Mouse (Mus musculus) forebrain, embryonic 11.5 days (tissue): ENCODE measurements around the gene Gm3147. TPM values are rescaled to one million over a fixed set of nuclear protein-coding genes. Genes with fewer than 3 reads are reported as not detected.
"Not testable (repeated sequence)": the region's sequence is repeated elsewhere in the genome, so short reads cannot be mapped to it uniquely, and the experiment has no call there.

Source experiments
- ATAC-seq: fragments of 200-750 bp; cut with Nextera tagmentation; replicated peaks from 2 replicates; pipeline ENCODE4 v1.8.0; 2017; ENCODE audit warnings: moderate TSS enrichment; ENCODE audit not compliant: low FRiP score
- DNase-seq: peaks from one replicate; pipeline ENCODE4 v3.0.0-alpha.2; 2017; ENCODE audit warnings: low spot score
- H3K27ac ChIP-seq: fragments of 300-500 bp; sonication (generic); 2 replicates; pipeline ENCODE4 v1.5.1; 2014; ENCODE audit warnings: low read depth, low read length
- H3K27me3 ChIP-seq: fragments of 300-500 bp; sonication (generic); 2 replicates; pipeline ENCODE4 v1.6.1; 2014; ENCODE audit warnings: mild to moderate bottlenecking, low read length, mixed read lengths; ENCODE audit not compliant: control insufficient read depth, insufficient read depth
- H3K36me3 ChIP-seq: fragments of 300-500 bp; sonication (generic); 2 replicates; pipeline ENCODE4 v1.6.1; 2014; ENCODE audit warnings: mild to moderate bottlenecking, low read length, moderate library complexity, mixed read lengths; ENCODE audit not compliant: control insufficient read depth, insufficient read depth
- H3K4me1 ChIP-seq: fragments of 300-500 bp; sonication (generic); replicated peaks from 2 replicates; pipeline ENCODE4 v1.6.1; 2014; ENCODE audit warnings: low read length, mixed read lengths; ENCODE audit not compliant: control insufficient read depth, insufficient read depth
- H3K4me2 ChIP-seq: fragments of 300-500 bp; sonication (generic); 2 replicates; pipeline ENCODE4 v1.6.1; 2014; ENCODE audit warnings: low read depth, mild to moderate bottlenecking, low read length, moderate library complexity, mixed read lengths; ENCODE audit not compliant: severe bottlenecking
- H3K4me3 ChIP-seq: fragments of 300-500 bp; sonication (generic); 2 replicates; pipeline ENCODE4 v1.5.1; 2014; ENCODE audit warnings: low read depth, low read length
- H3K9ac ChIP-seq: fragments of 300-500 bp; sonication (generic); 2 replicates; pipeline ENCODE4 v1.6.1; 2014; ENCODE audit warnings: low read length
- H3K9me3 ChIP-seq: fragments of 300-500 bp; sonication (generic); 2 replicates; pipeline ENCODE4 v1.6.1; 2016; ENCODE audit warnings: low read length, mixed read lengths; ENCODE audit not compliant: control insufficient read depth
- WGBS: fragments of 180-500 bp; shearing (Covaris S2); extraction: QIAGEN DNeasy Blood & Tissue Kit; methylation state at CpG from one replicate; pipeline ENCODE4 v1.1.7; 2014; 5-methylcytosine and 5-hydroxymethylcytosine counted together
- polyA plus RNA-seq: library from polyadenylated mRNA; unstranded; fragments of >200 nt; fragmentation: Nextera tagmentation; extraction: Ambion mirVana; gene quantifications from 2 replicates; pipeline ENCODE4 v1.2.1, GENCODE M21; 2014

Gm3147 gene
- polyA plus RNA-seq: not detected in 2 replicates

- H3K27ac ChIP-seq, H3K4me2 ChIP-seq, H3K9ac ChIP-seq, H3K4me3 ChIP-seq, H3K4me1 ChIP-seq, H3K27me3 ChIP-seq, ATAC-seq, H3K36me3 ChIP-seq, DNase-seq, H3K9me3 ChIP-seq: not testable (repeated sequence)
- no CpG with 5 or more reads among the region's 1 CpGs for WGBS
Observed at GRCm38 (mm10) chr5:94616242-94616641, at the start of gene Gm3147. Gene Gm3147 (minus strand): TSS chr5:94616342.

GRCm38 (mm10) chr5:94648082-94648481, 31.9 kb upstream of the Gm3147 start, which contains the start of gene Gm6205:
Gene Gm6205 (plus strand): TSS chr5:94648382.
- no CpG with 5 or more reads among the region's 2 CpGs for WGBS
- not testable (repeated sequence) for H3K27me3 ChIP-seq, DNase-seq, H3K4me2 ChIP-seq, H3K4me1 ChIP-seq, H3K27ac ChIP-seq, H3K9me3 ChIP-seq, ATAC-seq, H3K4me3 ChIP-seq, H3K36me3 ChIP-seq, H3K9ac ChIP-seq

DNA sequence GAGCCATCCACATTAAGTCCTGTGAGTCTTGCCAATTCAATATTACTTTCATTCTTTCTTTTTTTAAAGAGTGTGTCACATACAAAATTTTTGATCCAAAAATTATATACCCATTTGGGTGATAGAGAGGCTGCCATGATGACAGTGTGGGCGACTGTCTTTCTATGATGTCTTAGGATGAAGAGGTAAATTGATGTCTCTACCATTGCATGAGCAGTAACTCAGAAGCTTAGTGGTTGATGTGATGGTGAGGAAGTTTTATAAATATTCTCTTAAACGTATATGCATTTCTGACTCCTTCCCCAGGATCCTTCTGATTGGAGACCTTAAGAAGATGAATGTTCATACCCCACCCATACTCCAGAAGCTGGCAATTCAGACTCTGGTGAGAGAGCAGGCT, 7.5 kb upstream of the Gm3147 start, which contains the start of gene Gm6509:
Gm6509 (plus strand) TSS at position 301 of the 400 bp plus-strand sequence.
- not testable (repeated sequence) for ATAC-seq, H3K4me2 ChIP-seq, H3K27ac ChIP-seq, H3K4me1 ChIP-seq, H3K4me3 ChIP-seq, H3K9ac ChIP-seq, H3K27me3 ChIP-seq, DNase-seq, H3K9me3 ChIP-seq, H3K36me3 ChIP-seq
- no CpG with 5 or more reads among the region's 2 CpGs for WGBS

Other genes with a start within 250 kb of the Gm3147 start
- not detected in 2 replicates for gene Gm7682, start 170.6 kb downstream of the Gm3147 start, polyA plus RNA-seq
- gene Gm3139, start 90.1 kb downstream of the Gm3147 start, polyA plus RNA-seq: not detected in 2 replicates
- gene Gm6509, start 7.6 kb upstream of the Gm3147 start, polyA plus RNA-seq: not detected in 2 replicates
- gene Gm6205, start 32.0 kb upstream of the Gm3147 start, polyA plus RNA-seq: not detected in 2 replicates
- not detected in 2 replicates for gene Gm3183, start 249.1 kb upstream of the Gm3147 start, polyA plus RNA-seq